Mouse (Mus musculus): ENCODE results near the gene Lypd6. TPM values are rescaled to one million over a fixed set of nuclear protein-coding genes. Genes with fewer than 3 reads are reported as not detected.

The Lypd6 gene
- not detected for total RNA-seq (2023)

GRCm38 (mm10) chr2:50066246-50066967 is at the start of gene Lypd6:
Gene Lypd6, plus strand, starts transcription at chr2:50066429.

Other genes starting within 250 kb of the Lypd6 start
- 41.2 TPM for gene Mmadhc, start 230.4 kb downstream of the Lypd6 start, total RNA-seq (2023)

All from CD8-positive naive resting alpha-beta T cell, adult 57 days (primary cell).